Mouse (Mus musculus): ENCODE data around the gene Lnx2. TPM values are rescaled to one million over a fixed set of nuclear protein-coding genes. Genes with fewer than 3 reads are reported as not detected.

Lnx2 gene
- polyA plus RNA-seq, 1 experiment from 2014 or later, result 4.2 TPM

GRCm38 (mm10) chr5:147001312-147001711 lies 75.1 kb downstream of the Lnx2 start:
- no peak overlapping the region for H3K27ac ChIP-seq (replicated peaks)
- no peak for ATAC-seq (ENCODE audit: low FRiP score)
- H3K4me2 ChIP-seq, result no peak overlapping the region
- H3K27me3 ChIP-seq (replicated peaks), result no peaks in the 10 kb centered on the region
- no peaks in the 10 kb centered on the region for H3K9me3 ChIP-seq (replicated peaks)
- 85% methylated on average over 4 of the region's 4 CpGs for WGBS
- H3K36me3 ChIP-seq, result no peaks in the 10 kb centered on the region
- H3K9ac ChIP-seq (replicated peaks), result no peak overlapping the region
- H3K4me1 ChIP-seq, result no peaks in the 10 kb centered on the region; the same call in 1 of the 2 replicates
- no peak overlapping the region for H3K4me3 ChIP-seq (replicated peaks)

GRCm38 (mm10) chr5:146998802-146999201 lies 77.6 kb downstream of the Lnx2 start:
- no peaks in the 10 kb centered on the region for H3K27me3 ChIP-seq (replicated peaks)
- ATAC-seq (ENCODE audit: low FRiP score), result no peak
- no peaks in the 10 kb centered on the region for H3K9me3 ChIP-seq (replicated peaks)
- no peak overlapping the region for H3K4me2 ChIP-seq
- no peak overlapping the region for H3K9ac ChIP-seq (replicated peaks)
- H3K4me3 ChIP-seq (replicated peaks), result no peak overlapping the region
- WGBS, result 94% methylated on average over 12 of the region's 12 CpGs
- no peaks in the 10 kb centered on the region for H3K36me3 ChIP-seq
- H3K4me1 ChIP-seq, result peaks cover 13% of the 10 kb centered on the region
- no peak overlapping the region for H3K27ac ChIP-seq (replicated peaks)

DNA sequence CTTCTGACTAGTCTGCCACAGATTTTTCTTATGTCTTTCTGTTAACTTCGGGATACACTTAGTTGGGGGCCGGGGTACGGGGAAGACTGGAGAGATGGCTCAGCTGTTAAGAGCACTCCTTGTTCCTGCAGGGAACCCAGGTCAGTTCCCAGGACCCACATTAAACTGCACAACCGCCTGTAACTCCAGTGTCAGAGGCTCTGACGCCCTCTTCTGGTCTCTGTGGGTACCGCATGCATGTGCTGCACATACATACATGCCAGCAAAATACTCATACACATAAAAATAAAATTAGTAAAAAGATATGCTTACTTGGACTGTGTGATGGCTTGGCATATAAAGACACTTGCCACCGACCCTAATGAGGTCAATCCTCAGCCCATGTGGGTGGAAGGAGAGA lies 79.6 kb downstream of the Lnx2 start:
- Histone ChIP-seq H3K4me2 (no peak overlapping the region), H3K36me3 (no peaks in the 10 kb centered on the region), H3K4me3 (replicated peaks) (no peak overlapping the region), H3K4me1 (peaks cover 23% of the 10 kb centered on the region), H3K9ac (replicated peaks) (no peak overlapping the region), H3K27ac (replicated peaks) (no peak overlapping the region), H3K27me3 (replicated peaks) (no peaks in the 10 kb centered on the region), H3K9me3 (replicated peaks) (no peaks in the 10 kb centered on the region)
- no peak for ATAC-seq (ENCODE audit: low FRiP score)
- WGBS, result 88% methylated on average over 7 of the region's 7 CpGs

GRCm38 (mm10) chr5:146994973-146995372 lies 81.4 kb downstream of the Lnx2 start:
- 68% methylated on average over 6 of the region's 6 CpGs for WGBS
- ATAC-seq (ENCODE audit: low FRiP score), result no peak
- H3K36me3 ChIP-seq, result no peaks in the 10 kb centered on the region
- H3K9me3 ChIP-seq (replicated peaks), result no peaks in the 10 kb centered on the region
- no peak overlapping the region for H3K27ac ChIP-seq (replicated peaks)
- H3K27me3 ChIP-seq (replicated peaks), result no peaks in the 10 kb centered on the region
- H3K4me3 ChIP-seq (replicated peaks), result no peak overlapping the region
- H3K4me1 ChIP-seq, result peaks cover 23% of the 10 kb centered on the region
- H3K4me2 ChIP-seq, result no peak overlapping the region
- no peak overlapping the region for H3K9ac ChIP-seq (replicated peaks)

DNA sequence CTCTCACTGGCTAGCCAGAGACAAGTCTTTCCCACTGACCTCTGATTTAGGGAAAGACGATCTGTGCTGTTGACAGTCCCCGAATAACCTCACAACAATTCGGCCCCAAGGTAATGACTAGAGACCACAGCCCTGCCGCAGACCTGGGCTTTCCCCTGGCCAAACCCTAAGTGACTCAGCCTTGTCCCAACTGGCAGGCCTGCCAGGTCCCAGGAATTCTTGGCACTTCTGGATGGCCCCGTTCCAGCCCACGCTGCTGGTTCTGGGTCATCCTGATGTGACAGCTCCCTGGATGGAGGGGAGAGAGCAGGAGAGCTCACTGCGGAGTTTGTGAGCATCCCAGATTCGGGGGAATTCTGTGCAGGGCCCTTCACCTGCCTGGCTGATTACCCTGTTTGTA lies 82.9 kb downstream of the Lnx2 start:
- 53% methylated on average over 8 of the region's 8 CpGs for WGBS
- Histone ChIP-seq H3K9me3 (replicated peaks) (no peaks in the 10 kb centered on the region), H3K9ac (replicated peaks) (no peak overlapping the region), H3K4me3 (replicated peaks) (no peak overlapping the region), H3K4me1 (peaks cover 23% of the 10 kb centered on the region), H3K4me2 (no peak overlapping the region), H3K36me3 (no peaks in the 10 kb centered on the region), H3K27me3 (replicated peaks) (no peaks in the 10 kb centered on the region), H3K27ac (replicated peaks) (peak overlapping the region; percentile 20; the same call in 1 of the 2 replicates)
- no peak for ATAC-seq (ENCODE audit: low FRiP score)

- no peak for ATAC-seq (ENCODE audit: low FRiP score)
- Histone ChIP-seq H3K27me3 (replicated peaks) (0 out of 2 replicates have a peak, but pooled peaks cover 9% of the 10 kb centered on the region), H3K9ac (replicated peaks) (no peak overlapping the region), H3K4me3 (replicated peaks) (no peak overlapping the region), H3K27ac (replicated peaks) (no peak overlapping the region), H3K4me2 (no peak overlapping the region), H3K4me1 (peaks cover 23% of the 10 kb centered on the region), H3K9me3 (replicated peaks) (no peaks in the 10 kb centered on the region), H3K36me3 (no peaks in the 10 kb centered on the region)
- WGBS, result 83% methylated on average over 5 of the region's 5 CpGs
Measured at GRCm38 (mm10) chr5:146989051-146989450, 87.3 kb downstream of the Lnx2 start.

- Histone ChIP-seq H3K27ac (replicated peaks) (no peak overlapping the region), H3K36me3 (no peaks in the 10 kb centered on the region), H3K27me3 (replicated peaks) (peaks cover 17% of the 10 kb centered on the region; the same call in 1 of the 2 replicates), H3K9ac (replicated peaks) (no peak overlapping the region), H3K4me2 (no peak overlapping the region), H3K9me3 (replicated peaks) (no peaks in the 10 kb centered on the region), H3K4me3 (replicated peaks) (no peak overlapping the region), H3K4me1 (peaks cover 10% of the 10 kb centered on the region; the same call in 1 of the 2 replicates)
- peak; percentile 41; the same call in 1 of the 2 replicates for ATAC-seq (ENCODE audit: low FRiP score)
- 68% methylated on average over 10 of the region's 10 CpGs for WGBS
Measured at GRCm38 (mm10) chr5:146987588-146987987, 88.8 kb downstream of the Lnx2 start.

DNA sequence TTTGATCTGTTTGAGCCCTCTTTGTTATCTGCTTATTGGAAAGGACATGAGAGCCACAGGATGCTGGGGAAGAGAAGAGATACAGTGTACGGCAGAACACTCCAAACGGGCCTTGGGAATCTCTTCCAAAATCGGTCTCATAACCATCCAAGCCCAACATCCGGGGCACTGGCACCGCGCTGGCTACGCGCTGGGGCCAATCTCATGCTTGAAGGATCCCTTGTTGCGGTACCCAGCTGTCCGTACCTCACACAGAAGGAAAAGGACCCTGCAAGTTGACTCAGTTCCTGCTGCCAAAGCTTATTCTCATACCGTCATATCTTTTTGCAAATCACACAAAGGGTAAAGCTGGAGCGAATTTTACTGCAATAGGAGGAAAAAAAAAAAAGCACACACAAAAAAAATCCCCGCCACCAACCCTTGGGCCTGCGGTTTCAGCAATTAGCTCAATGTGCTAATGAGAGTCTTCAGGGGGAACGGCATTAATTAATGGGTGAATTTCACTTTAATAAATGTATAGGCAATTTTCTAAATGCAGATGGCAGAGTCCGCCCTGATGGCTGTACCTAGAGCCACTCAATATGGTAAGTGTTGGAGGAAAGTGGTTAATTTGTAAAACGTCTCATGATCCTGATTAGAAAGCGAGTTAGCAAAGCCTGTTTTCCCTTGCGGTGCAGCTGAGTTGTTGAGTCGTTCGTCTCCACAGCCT lies 90.5 kb downstream of the Lnx2 start:
- Histone ChIP-seq H3K4me2 (peak overlapping the region; percentile 18), H3K27me3 (replicated peaks) (peaks cover 27% of the 10 kb centered on the region; the same call in 1 of the 2 replicates), H3K9me3 (replicated peaks) (no peaks in the 10 kb centered on the region), H3K4me1 (peaks cover 10% of the 10 kb centered on the region; the same call in 1 of the 2 replicates), H3K36me3 (no peaks in the 10 kb centered on the region), H3K9ac (replicated peaks) (no peak overlapping the region), H3K27ac (replicated peaks) (no peak overlapping the region), H3K4me3 (replicated peaks) (no peak overlapping the region)
- WGBS, result 46% methylated on average over 21 of the region's 21 CpGs
- no peak for ATAC-seq (ENCODE audit: low FRiP score)

DNA sequence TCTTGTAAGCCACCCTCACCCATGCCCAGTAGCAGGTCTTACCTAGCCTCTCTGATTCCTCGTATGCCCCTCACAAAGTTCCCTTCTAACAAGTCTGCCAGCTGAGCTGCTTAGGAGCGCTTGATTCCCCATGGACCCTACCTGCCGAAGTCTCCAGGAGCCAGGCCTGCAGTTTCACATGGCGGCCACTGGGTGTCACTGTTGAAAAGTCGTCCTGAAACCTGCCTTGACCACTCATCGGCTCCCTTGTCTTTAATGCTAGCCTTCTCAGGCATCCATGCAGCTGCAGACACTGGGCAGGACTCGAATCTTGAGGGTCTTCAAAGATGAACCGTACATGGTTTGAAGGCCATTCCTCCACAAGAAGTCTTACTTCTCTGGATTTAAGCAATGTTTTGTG lies 93.2 kb downstream of the Lnx2 start:
- Histone ChIP-seq H3K9me3 (replicated peaks) (no peaks in the 10 kb centered on the region), H3K4me1 (peaks cover 10% of the 10 kb centered on the region; the same call in 1 of the 2 replicates), H3K27ac (replicated peaks) (no peak overlapping the region), H3K4me3 (replicated peaks) (no peak overlapping the region), H3K27me3 (replicated peaks) (peaks cover 27% of the 10 kb centered on the region; the same call in 1 of the 2 replicates), H3K4me2 (no peak overlapping the region), H3K9ac (replicated peaks) (no peak overlapping the region), H3K36me3 (no peaks in the 10 kb centered on the region)
- ATAC-seq (ENCODE audit: low FRiP score), result no peak
- 10% methylated on average over 8 of the region's 8 CpGs for WGBS

DNA sequence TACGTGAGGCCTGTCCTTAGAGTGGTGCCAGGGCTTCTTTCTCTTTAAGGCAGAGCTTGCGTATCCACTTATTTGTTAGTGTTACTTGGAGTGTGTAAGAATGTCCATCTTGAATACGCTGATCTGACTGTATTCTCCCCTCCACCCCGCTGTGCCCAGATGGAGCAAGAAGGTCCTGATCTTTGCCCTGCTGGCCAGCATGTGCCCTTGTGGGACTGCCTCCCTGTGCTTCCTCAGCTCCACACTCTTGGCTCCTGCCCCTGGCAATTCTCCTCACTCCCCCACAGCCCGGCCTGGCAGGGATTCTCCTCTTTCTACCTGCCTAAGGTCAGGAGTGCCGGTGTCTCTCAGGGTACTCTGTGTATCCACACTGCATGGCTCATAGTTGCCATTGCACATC lies 95.0 kb downstream of the Lnx2 start:
- no peak overlapping the region for H3K9ac ChIP-seq (replicated peaks)
- no peaks in the 10 kb centered on the region for H3K9me3 ChIP-seq (replicated peaks)
- H3K4me3 ChIP-seq (replicated peaks), result no peak overlapping the region
- ATAC-seq (ENCODE audit: low FRiP score), result no peak
- H3K36me3 ChIP-seq, result no peaks in the 10 kb centered on the region
- H3K27me3 ChIP-seq (replicated peaks), result peaks cover 27% of the 10 kb centered on the region; the same call in 1 of the 2 replicates
- H3K4me1 ChIP-seq, result peaks cover 8% of the 10 kb centered on the region; the same call in 1 of the 2 replicates
- no peak overlapping the region for H3K4me2 ChIP-seq
- no peak overlapping the region for H3K27ac ChIP-seq (replicated peaks)
- WGBS, result 89% methylated on average over 6 of the region's 6 CpGs

DNA sequence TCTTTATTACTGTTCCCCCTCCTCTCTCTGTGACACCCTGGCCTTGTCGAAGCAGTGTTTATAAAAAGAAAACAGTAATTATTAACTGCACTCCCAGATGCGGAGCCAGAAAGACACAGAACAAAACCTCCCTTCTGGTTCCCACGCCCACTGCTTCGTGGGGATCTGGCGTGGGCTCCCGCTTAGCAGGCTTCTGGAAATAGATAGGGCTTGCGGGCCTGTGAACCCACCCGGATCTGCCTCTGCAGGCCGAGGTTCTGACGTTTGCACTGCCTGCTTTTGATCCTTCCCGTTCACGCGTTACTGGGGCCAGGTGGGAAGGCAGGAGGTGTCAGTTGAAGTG lies 101.6 kb downstream of the Lnx2 start:
- 79% methylated on average over 13 of the region's 13 CpGs for WGBS
- Histone ChIP-seq H3K4me1 (no peaks in the 10 kb centered on the region), H3K27me3 (replicated peaks) (no peaks in the 10 kb centered on the region), H3K4me3 (replicated peaks) (no peak overlapping the region), H3K9ac (replicated peaks) (no peak overlapping the region), H3K27ac (replicated peaks) (no peak overlapping the region), H3K36me3 (no peaks in the 10 kb centered on the region), H3K4me2 (no peak overlapping the region), H3K9me3 (replicated peaks) (no peaks in the 10 kb centered on the region)
- ATAC-seq (ENCODE audit: low FRiP score), result no peak

Data from neural tube, embryonic 15.5 days (tissue).